Comparison of ENCODE assay signal across 19 mouse cellular contexts in genomic region chr7:83235659-83236058, GRCm38 (mm10).
DNase-seq lines count a peak whose midpoint lies in the region; ATAC-seq lines count a peak whose summit lies in the region.
"Had no signal": no experiment of that assay in that cellular context is flagged by ENCODE, and none has a peak within 500 bp of the region (broad histone marks: within the 10 kb centered on the region; RNA-seq: fewer than 3 reads in every experiment).

No protein-coding gene starts in this region.

- no peak overlapping the region for H3K27ac ChIP-seq in forebrain, embryonic 12.5 days
- H3K27ac ChIP-seq in forebrain, embryonic 11.5 days (ENCODE audit: low read depth, low read length), result no peak overlapping the region
- H3K27ac ChIP-seq: embryonic facial prominence, embryonic 13.5 days; heart, embryonic 10.5 days; hindbrain, embryonic 15.5 days; macrophage; midbrain, embryonic 13.5 days had no signal

- H3K9ac ChIP-seq in forebrain, embryonic 12.5 days, result no peak overlapping the region
- no peak overlapping the region for H3K9ac ChIP-seq in forebrain, embryonic 11.5 days (ENCODE audit: low read length)
- H3K9ac ChIP-seq: embryonic facial prominence, embryonic 13.5 days; hindbrain, embryonic 15.5 days; midbrain, embryonic 13.5 days had no signal

- H3K4me2 ChIP-seq in forebrain, embryonic 12.5 days, result no peak overlapping the region
- H3K4me2 ChIP-seq in forebrain, embryonic 11.5 days (ENCODE audit: low read depth, low read length, severe bottlenecking), result no peak overlapping the region
- H3K4me2 ChIP-seq: embryonic facial prominence, embryonic 13.5 days; hindbrain, embryonic 15.5 days; midbrain, embryonic 13.5 days had no signal

- H3K9me3 ChIP-seq in forebrain, embryonic 12.5 days, result no peaks in the 10 kb centered on the region
- no peaks in the 10 kb centered on the region for H3K9me3 ChIP-seq in forebrain, embryonic 11.5 days (ENCODE audit: control insufficient read depth, low read length)
- H3K9me3 ChIP-seq: embryonic facial prominence, embryonic 13.5 days; heart, embryonic 10.5 days; hindbrain, embryonic 15.5 days; midbrain, embryonic 13.5 days had no signal

- DNase-seq in forebrain, embryonic 11.5 days (ENCODE audit: low spot score), result no peak
- peak; percentile 4 for DNase-seq in R1 (ENCODE audit: low read depth, low spot score)
- peak; percentile 86 for DNase-seq in cerebellum, adult 9-10 months
- peak; percentile 25 to 33 for DNase-seq in layer of hippocampus, adult 8-10 months (ENCODE audit: low spot score in 2 of 2)
- DNase-seq in urinary bladder, postnatal 10 days (ENCODE audit: low spot score), result no peak
- DNase-seq in gastrocnemius, postnatal 10 days, result no peak
- no peak for DNase-seq in thymus, postnatal 10 days (ENCODE audit: low spot score in 2 of 2)
- DNase-seq: gastrocnemius, postnatal 36 days; heart, postnatal 14 days; kidney, adult 18-20 months; liver; lung, adult 2 months; right cerebral cortex, postnatal 25 days had no signal

- no peaks in the 10 kb centered on the region for H3K36me3 ChIP-seq in forebrain, embryonic 12.5 days (replicated peaks)
- H3K36me3 ChIP-seq in forebrain, embryonic 11.5 days (ENCODE audit: control insufficient read depth, insufficient read depth, low read length), result no peaks in the 10 kb centered on the region
- H3K36me3 ChIP-seq: embryonic facial prominence, embryonic 13.5 days; heart, embryonic 10.5 days; hindbrain, embryonic 15.5 days; midbrain, embryonic 13.5 days had no signal

- H3K27me3 ChIP-seq in forebrain, embryonic 12.5 days, result no peaks in the 10 kb centered on the region
- H3K27me3 ChIP-seq in forebrain, embryonic 11.5 days (ENCODE audit: control insufficient read depth, insufficient read depth, low read length), result no peaks in the 10 kb centered on the region
- H3K27me3 ChIP-seq: embryonic facial prominence, embryonic 13.5 days; hindbrain, embryonic 15.5 days; midbrain, embryonic 13.5 days had no signal

- 0 out of 2 replicates have a peak, but pooled peaks have one; percentile 17 for ATAC-seq in forebrain, embryonic 12.5 days (ENCODE audit: low FRiP score)
- no peak for ATAC-seq in forebrain, embryonic 11.5 days (replicated peaks; ENCODE audit: low FRiP score)
- ATAC-seq: midbrain, embryonic 13.5 days had no signal

- H3K4me3 ChIP-seq in forebrain, embryonic 12.5 days (replicated peaks), result no peak overlapping the region
- H3K4me3 ChIP-seq in forebrain, embryonic 11.5 days (ENCODE audit: low read depth, low read length), result no peak overlapping the region
- H3K4me3 ChIP-seq: embryonic facial prominence, embryonic 13.5 days; heart, embryonic 10.5 days; hindbrain, embryonic 15.5 days; midbrain, embryonic 13.5 days had no signal

- H3K4me1 ChIP-seq in forebrain, embryonic 12.5 days, result no peaks in the 10 kb centered on the region
- H3K4me1 ChIP-seq in forebrain, embryonic 11.5 days (replicated peaks; ENCODE audit: control insufficient read depth, insufficient read depth, low read length), result no peaks in the 10 kb centered on the region
- H3K4me1 ChIP-seq: heart, embryonic 10.5 days; hindbrain, embryonic 15.5 days; midbrain, embryonic 13.5 days had no signal

- WGBS in forebrain, embryonic 12.5 days, result 62% methylated on average over 3 of the region's 3 CpGs
- 70% methylated on average over 3 of the region's 3 CpGs for WGBS in forebrain, embryonic 11.5 days

Comparison
In these comparisons a context has a peak if more than half of its experiments do, and no peak if none do; other contexts are left out.
1. DNase-seq: peak in R1 (single experiment), cerebellum, adult 9-10 months (single experiment) and layer of hippocampus, adult 8-10 months (2 of 2); none in forebrain, embryonic 11.5 days (single experiment), urinary bladder, postnatal 10 days (single experiment), gastrocnemius, postnatal 10 days (single experiment) and thymus, postnatal 10 days (0 of 2).